Mouse (Mus musculus): ENCODE measurements around the gene Smim12. TPM values are rescaled to one million over a fixed set of nuclear protein-coding genes. Genes with fewer than 3 reads are reported as not detected.

The Smim12 gene
- polyA plus RNA-seq, 1 experiment, result 19.7 TPM

Other genes with a start within 250 kb of the Smim12 start
- gene Sfpq, start 222.5 kb upstream of the Smim12 start, polyA plus RNA-seq (2012; rRNA removed), result 13.4 and 23.3 TPM in 2 replicates
- 1.1 and 1.4 TPM in 2 replicates for gene Zmym1, start 182.6 kb upstream of the Smim12 start, polyA plus RNA-seq (2012; rRNA removed)
- gene Zmym6, start 166.4 kb upstream of the Smim12 start, polyA plus RNA-seq (2012; rRNA removed), result 2.1 and 3.1 TPM in 2 replicates
- 14.8 and 16.4 TPM in 2 replicates for gene Tmem35b, start 120.1 kb upstream of the Smim12 start, polyA plus RNA-seq (2012; rRNA removed)
- 0.22 and 0.32 TPM in 2 replicates for gene Dlgap3, start 74.6 kb upstream of the Smim12 start, polyA plus RNA-seq (2012; rRNA removed)
- gene Gja4, start 70.3 kb downstream of the Smim12 start, polyA plus RNA-seq (2012; rRNA removed), result 7.7 and 9.1 TPM in 2 replicates
- 32.8 and 37.9 TPM in 2 replicates for gene Gjb3, start 87.1 kb downstream of the Smim12 start, polyA plus RNA-seq (2012; rRNA removed)
- 0.58 and 1.0 TPM in 2 replicates for gene Gjb4, start 110.3 kb downstream of the Smim12 start, polyA plus RNA-seq (2012; rRNA removed)
- gene Gjb5, start 114.4 kb downstream of the Smim12 start, polyA plus RNA-seq (2012; rRNA removed), result 0.36 and 0.98 TPM in 2 replicates

All from large intestine, adult 2 months (tissue).